Mouse (Mus musculus) liver, postnatal 0 days (tissue): ENCODE results near the gene Dhx40.

Source experiments
- CTCF ChIP-seq: sonication (generic); IDR thresholded peaks from 2 replicates; pipeline ENCODE4 v1.5.1; 2016; ENCODE audit warnings: antibody characterized with exemption, low read depth
- EP300 ChIP-seq: IDR thresholded peaks from 2 replicates; pipeline ENCODE4 v1.6.1; 2016; ENCODE audit warnings: antibody characterized with exemption, low read depth, mild to moderate bottlenecking

DNA sequence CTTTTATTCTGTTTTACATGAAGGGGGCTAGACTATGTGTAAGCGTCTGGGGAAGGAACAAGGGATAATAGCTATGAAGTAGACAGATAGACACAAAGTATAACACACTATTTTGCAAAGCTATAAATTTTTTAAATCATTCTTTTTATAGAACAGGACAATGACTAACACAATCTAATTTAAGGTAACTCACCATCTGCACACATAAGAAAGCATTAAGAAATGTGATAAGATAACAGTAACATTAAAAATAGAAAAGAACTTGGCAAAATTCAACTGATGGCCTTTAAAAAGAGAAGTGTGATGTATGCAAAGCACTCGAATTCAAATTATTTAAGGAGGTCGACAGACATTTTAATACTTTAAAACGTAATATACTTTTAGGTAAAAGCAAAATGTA lies 72.6 kb downstream of the Dhx40 start:
- TF ChIP-seq CTCF (no peak), EP300 (no peak)
